Mouse (Mus musculus) gonadal fat pad, adult 2 months (tissue): ENCODE data around the gene Mpzl1. TPM values are rescaled to one million over a fixed set of nuclear protein-coding genes. Genes with fewer than 3 reads are reported as not detected.

Source experiments
- DNase-seq: peaks from one replicate; pipeline ENCODE4 v3.0.0-alpha.2; 2012; ENCODE audit warnings: low read depth
- polyA plus RNA-seq: library from polyadenylated mRNA; depleted of rRNA; stranded (reverse); fragments of >200 nt; gene quantifications from 2 replicates; pipeline ENCODE4 v1.2.3, GENCODE M21; 2012; rRNA removed

Gene Mpzl1
- polyA plus RNA-seq, 1 experiment, result 58.9 TPM

GRCm38 (mm10) chr1:165579332-165579731 is 55.0 kb downstream of the Mpzl1 start:
- DNase-seq, result no peak

DNA sequence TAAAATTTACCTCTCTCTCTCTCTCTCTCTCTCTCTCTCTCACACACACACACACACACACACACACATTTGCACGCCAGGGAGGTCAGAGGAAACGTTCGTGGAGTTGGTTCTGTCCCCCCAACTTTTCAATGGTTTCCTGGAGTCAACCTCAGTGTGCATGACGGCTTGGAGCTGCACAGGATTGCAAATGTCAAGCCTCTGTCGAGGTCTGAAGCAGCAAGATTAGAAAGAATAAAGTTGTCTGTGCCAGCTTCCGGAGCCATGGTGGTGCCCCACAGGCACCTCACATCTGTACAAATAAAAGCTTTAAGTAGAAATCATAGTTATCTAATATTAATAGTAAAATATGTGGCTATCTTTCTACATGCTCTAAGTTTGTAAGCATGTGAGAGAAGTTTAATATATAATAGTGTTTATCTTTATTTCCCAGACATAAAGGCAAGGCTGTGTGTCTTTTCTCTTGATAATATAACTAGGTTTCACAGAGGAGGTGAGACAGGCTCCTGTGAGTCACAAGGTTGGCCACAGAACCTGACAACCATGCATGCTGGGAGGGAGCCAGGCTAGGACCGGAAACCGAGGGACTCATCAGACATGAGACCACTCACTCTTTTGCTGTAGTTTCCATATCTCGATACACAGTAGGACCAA is 57.8 kb downstream of the Mpzl1 start:
- DNase-seq, result no peak

- DNase-seq, result no peak
Observed at GRCm38 (mm10) chr1:165576005-165576404, 58.3 kb downstream of the Mpzl1 start.

GRCm38 (mm10) chr1:165567466-165567865 is 66.9 kb downstream of the Mpzl1 start:
- no peak for DNase-seq

DNA sequence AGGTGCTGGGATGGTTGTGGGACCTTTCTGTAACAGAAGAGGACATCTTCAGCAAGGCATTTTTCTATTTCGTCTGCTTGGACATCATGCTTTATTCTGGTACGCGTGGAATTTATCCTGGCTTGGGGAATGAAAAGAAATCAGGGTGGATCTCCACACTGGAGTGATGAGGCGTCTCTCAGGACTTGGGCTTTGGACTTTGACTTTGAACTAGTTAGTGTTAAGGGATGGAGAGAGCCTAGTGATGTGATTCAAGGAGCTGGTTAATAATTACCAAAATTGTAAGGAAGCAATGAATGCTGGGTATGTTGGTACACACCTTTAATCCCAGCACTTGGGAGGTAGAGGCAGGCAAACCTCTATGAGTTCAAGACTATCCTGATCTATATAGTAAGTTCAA is 69.1 kb downstream of the Mpzl1 start:
- no peak for DNase-seq

GRCm38 (mm10) chr1:165559073-165559472 is 75.3 kb downstream of the Mpzl1 start:
- no peak for DNase-seq

DNA sequence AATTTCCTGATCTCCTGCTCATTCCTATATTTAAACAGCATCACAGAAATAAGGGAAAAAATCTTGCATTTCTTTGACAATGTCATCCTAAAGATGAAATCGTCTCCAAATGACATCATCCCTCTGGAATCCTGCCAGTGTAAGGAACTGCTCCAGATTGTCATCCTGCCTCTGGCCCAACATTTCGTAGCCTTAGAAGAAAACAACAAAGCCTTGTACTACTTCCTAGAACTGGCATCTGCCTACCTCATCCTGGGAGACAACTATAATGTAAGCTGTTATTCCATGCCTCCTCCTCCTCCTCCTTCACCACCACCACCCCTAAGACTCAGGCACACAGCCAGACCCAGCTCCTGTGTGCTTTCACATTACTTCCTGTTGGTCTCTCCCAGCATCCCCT is 77.6 kb downstream of the Mpzl1 start:
- no peak for DNase-seq

Other genes starting within 250 kb of the Mpzl1 start
- gene Dcaf6, start 174.1 kb downstream of the Mpzl1 start, polyA plus RNA-seq, result 23.4 and 27.6 TPM in 2 replicates
- gene Mpc2, start 173.9 kb downstream of the Mpzl1 start, polyA plus RNA-seq, result 131 and 160 TPM in 2 replicates
- gene Adcy10, start 149.4 kb downstream of the Mpzl1 start, polyA plus RNA-seq, result 1.1 and 1.2 TPM in 2 replicates
- gene Rcsd1, start 75.2 kb upstream of the Mpzl1 start, polyA plus RNA-seq, result 14.5 and 16.2 TPM in 2 replicates
- 82.5 and 92.1 TPM in 2 replicates for gene Creg1, start 129.2 kb upstream of the Mpzl1 start, polyA plus RNA-seq
- 3.6 and 4.4 TPM in 2 replicates for gene Cd247, start 154.1 kb upstream of the Mpzl1 start, polyA plus RNA-seq